Mouse (Mus musculus): ENCODE measurements around the gene Nfasc. TPM values are rescaled to one million over a fixed set of nuclear protein-coding genes. Genes with fewer than 3 reads are reported as not detected.

The Nfasc gene
- 0.07 TPM in 1 of 2 replicates, not detected in the other for polyA plus RNA-seq (2015; fragmentation: Nextera tagmentation; extraction: Ambion mirVana)

DNA sequence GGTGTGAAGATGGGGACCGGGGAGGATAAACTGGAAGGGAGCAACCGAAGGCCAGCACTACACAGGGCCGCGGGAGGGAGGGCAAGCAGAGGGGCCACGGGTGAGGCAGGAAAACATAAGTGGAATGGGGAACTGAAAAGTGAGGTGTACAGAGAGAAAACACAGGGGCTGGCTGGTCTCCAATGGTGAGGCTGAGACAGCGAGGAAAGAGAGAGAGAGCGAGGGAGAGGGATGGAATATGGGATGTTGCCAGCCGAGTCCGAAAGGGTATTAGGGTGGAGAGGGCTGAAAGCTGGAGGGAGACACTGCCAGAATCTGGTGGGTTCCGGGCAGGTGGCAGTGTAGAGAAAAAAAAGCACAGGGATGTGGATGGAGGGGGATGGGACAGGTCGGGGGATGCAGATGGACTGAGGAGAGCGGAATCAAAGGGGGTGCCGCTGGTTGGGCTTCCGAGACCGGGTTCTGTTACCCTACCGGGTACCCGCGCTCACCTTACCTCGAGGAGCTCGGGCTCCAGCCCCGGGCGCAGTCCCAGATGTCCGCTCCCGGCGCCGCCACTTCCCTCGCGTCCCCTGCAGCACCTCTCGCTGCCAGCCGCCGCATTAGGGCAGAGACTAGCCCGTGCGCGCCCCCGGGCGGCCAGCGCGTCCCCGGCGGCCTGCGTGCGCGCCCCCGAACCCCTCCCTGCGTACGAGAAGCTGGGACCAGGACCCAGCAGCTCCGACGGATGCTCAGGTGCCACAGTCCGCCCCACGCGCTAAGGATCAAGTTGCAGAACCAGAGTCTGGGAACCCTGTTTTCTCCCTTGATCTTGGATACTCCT lies at the start of gene Nfasc:
Gene Nfasc (minus strand): TSS at position 623 of the 823 bp plus-strand sequence.

DNA sequence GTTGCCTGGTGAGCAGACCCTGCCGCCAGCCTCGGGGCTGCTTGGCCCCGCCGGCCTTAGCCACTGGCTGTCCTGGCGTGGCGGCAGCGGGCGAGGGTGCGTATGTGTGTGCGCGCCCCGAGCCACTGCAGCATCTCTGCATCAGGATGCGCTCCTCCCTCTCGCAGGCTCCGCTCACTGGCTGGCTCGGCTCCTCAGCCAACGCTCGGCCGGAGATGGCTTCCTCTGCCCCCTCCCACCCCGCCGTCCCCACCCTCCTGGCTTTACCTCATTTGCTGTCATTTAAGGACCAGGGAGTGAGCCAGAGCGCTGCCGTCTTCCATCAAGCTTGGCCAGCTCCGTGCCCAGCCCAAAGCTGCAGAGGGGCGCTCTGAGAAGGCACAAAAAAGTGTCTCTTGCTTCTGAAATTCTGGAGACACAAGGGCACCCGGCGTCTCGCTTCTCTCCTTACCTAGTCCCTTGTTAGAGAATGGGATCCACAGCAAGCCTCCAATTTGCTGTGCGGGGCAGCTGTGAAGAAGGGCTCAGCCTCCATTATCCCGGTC lies 198.8 kb downstream of the Nfasc start, which contains the start of gene Cntn2:
Gene Cntn2 (minus strand): TSS at position 495 of the 545 bp plus-strand sequence.

Other genes with a start within 250 kb of the Nfasc start
- 0.38 and 0.50 TPM in 2 replicates for gene Tmem81, start 235.6 kb downstream of the Nfasc start, polyA plus RNA-seq (2015; fragmentation: Nextera tagmentation; extraction: Ambion mirVana)
- not detected in 2 replicates for gene Cntn2, start 198.5 kb downstream of the Nfasc start, polyA plus RNA-seq (2015; fragmentation: Nextera tagmentation; extraction: Ambion mirVana)
- 3.3 and 3.7 TPM in 2 replicates for gene Lrrn2, start 138.5 kb upstream of the Nfasc start, polyA plus RNA-seq (2015; fragmentation: Nextera tagmentation; extraction: Ambion mirVana)

All from skeletal muscle tissue, postnatal 0 days (tissue).